Mouse (Mus musculus) embryo, embryonic 9.5 days (tissue): ENCODE measurements around the gene Jmjd1c.
"Not testable (repeated sequence)": the region's sequence is repeated elsewhere in the genome, so short reads cannot be mapped to it uniquely, and the experiment has no call there.

ENCODE experiments used
- DNase-seq: peaks from one replicate; pipeline ENCODE4 v3.0.0-alpha.2; 2017; ENCODE audit errors: extremely low spot score

Gene Jmjd1c

DNA sequence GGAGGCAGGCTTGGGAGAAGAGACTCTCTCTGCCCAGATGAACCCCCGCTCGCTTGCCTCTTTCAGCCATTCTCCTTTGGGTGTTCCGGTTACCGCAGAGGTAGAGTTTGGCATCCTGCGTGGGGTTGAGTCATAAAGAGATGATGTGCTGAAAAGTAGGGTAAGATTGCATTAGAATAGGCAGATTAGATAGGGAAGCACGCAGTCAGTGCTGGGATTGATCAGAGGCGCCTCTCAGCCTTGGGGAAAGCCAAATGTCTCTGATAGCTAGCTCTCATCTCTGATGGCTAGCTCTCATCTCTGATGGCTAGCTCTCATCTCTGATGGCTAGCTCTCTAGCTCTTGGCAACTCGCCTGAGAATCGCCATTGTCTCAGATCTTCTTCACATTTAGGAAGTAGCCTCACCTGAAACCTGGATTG lies 4.9 kb downstream of the Jmjd1c start:
- DNase-seq, result no peak

DNA sequence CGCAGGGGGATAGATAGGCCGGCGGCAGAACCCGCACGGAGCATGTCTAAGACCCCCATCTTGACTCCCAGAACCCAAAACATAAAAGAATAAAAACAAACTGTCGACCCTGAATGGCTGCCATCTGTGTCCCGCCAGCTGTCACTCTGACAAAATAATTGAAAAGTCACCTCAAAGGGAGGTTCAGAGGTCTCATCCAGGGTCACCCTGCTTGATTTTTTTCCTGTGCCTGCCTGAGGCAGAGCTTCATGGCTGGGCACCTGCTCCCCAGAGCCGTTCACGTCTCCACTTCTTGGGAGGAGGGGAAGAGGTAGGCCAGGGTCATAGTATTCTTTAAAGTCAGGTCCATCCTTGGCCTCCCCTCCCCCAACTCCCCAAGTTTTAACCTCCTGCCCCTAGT lies 8.6 kb downstream of the Jmjd1c start:
- DNase-seq, result peak; percentile 49

GRCm38 (mm10) chr10:67105331-67106217 lies 9.6 kb downstream of the Jmjd1c start:
- no peak for DNase-seq

DNA sequence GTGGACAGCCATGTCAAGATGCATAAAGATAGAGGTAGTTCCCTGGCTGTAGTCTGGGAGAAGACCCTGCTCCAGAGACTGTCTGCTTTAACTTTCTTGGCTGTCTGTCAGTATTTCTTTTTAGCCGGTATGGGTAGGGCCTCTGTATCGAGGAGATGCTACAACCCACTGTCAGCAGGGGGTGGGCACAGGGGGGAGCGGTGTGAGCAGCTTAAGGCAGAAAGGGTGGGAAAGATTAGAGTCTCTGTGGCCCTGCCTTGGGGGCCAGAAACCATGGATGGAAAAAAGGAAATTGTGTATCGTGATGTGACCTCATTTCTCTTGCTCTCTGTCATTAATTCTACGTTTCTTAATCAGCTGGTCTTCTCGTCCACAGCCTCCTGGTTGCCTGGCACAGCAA lies 10.5 kb downstream of the Jmjd1c start:
- DNase-seq, result no peak

GRCm38 (mm10) chr10:67107017-67107761 lies 11.3 kb downstream of the Jmjd1c start:
- DNase-seq, result no peak

DNA sequence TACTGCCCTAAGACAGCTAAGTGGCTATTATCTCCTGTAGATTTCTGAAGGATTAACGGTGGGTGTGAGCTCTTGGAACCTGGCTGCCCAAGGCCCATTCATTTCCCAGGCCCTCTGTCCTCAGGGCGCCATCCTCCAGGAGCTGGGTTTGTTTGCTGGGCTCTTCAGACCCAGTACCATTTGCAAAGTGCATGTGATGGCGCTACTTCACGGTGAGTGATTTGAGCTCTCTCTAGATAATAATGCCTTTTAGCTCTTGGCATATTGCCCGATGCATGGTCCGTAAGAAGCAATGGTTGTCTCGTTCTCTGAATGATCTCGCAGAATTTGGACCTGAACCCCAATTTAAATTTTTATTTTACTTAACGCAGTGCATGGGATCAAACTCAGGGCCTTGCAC lies 12.2 kb downstream of the Jmjd1c start:
- DNase-seq, result no peak

DNA sequence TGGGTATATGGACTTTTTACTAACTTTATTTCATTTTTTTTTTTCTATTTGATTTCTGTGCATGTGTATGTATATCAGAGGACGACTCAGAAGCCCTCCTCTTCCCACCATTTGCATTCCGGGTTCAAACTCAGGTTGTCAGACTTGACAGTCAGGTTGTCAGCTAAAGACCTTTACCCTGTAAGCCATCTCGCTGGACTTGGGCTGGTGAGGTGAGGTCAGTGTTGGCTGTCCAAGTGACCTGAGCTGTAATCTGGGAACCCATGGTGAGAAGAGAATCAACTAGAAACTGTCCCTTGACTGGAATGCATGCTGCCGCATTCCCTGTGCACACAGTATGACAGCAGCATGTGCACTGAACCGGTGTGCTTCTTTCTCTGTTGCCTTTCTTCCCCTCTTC lies 13.7 kb downstream of the Jmjd1c start:
- no peak for DNase-seq

DNA sequence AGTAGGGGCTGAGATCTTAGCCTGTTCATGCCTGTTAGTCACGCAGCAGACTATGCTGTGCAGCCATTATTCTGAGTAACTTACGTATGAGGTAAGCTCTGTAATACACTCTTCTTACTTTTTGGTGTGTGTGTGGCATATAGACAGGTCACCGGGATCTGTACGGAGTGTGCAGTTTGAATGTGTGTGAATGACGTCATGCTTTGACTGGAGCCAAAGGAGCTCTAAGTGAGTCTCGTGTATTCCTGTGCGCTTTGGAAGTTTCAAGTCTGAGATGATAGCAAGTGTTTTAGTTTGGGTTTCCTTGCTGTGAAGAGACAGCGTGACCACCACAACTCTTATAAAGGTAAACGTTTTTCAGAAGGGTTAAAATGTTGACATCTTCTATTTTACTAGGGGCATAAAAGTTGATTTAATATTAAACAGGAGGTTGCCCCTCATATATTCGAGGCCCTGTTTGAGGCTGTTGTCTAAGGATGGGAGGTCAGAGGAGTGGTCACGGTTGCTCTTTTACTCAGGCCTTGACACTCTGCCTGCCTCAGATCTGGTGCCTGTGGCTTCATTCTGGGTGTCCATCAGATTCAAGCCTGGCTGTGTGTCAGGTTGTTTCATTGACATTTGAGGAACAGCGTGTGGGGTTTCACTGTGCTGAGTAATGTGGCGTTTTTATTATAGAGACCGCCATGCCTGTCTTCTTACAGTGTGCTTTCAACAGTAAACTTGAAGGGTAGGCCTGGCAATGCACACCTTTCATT lies 15.3 kb downstream of the Jmjd1c start:
- DNase-seq, result no peak

DNA sequence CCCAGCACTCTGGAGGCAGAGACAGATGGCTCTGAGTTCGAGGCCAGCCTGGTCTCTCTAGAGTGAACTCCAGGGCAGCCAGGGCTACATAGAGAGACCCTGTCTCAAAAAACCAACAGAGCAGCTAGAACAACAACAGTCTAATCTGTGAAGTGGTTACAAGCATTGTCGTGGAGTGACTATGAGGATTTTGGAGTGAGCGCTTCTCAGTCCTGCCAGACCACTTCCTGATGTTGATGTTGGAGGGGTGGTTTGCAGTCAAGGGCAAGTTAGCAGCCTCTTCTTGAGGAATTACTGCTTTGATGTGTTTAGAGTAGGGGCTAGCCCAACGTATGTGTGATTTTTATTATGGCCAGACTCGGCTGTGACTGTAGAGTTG lies 15.9 kb downstream of the Jmjd1c start:
- DNase-seq, result no peak

- DNase-seq, result not testable (repeated sequence)
Observed at GRCm38 (mm10) chr10:67112967-67113366, 17.0 kb downstream of the Jmjd1c start.

GRCm38 (mm10) chr10:67113833-67114232 lies 17.9 kb downstream of the Jmjd1c start:
- no peak for DNase-seq

DNA sequence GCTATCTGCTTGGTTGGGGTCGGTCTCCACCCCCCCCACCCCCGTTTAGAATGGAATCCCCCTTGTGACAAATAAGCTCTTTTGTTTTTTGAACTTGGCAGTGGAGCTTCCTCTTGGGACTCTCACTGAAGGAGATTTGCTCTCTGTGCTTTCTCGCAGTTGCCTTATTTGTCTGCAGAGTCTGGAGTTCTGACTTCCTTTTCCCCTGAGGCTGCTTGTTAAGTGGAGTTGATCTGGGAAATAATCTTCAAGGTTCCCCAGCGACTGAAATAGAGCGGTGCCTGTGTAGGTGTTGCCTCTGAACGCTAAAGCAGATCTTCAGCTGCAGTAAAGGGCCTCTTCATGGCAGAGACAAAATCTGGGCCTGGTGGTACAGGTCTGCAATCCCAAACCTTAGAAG lies 19.2 kb downstream of the Jmjd1c start:
- no peak for DNase-seq

DNA sequence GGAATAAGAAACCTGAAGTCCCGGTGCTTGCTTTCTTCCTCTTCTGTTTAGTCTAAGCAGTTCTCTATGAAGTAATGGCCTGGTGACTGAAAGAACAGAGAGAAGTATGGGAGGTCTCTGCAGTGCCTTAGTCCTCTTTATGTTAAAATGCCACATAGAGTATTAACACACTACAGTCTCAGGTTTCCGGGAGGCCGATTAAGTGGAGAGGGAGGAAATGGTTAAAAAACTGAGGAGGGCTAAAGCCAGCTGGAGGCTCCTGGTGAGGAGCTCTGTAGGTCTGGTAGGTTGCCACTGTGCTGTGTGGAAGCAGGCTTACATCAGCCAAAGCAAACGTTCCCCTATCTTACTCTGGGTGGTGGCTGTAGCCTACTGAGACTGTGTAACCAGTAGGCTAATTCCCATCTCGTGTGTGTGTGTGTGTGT lies 19.8 kb downstream of the Jmjd1c start:
- no peak for DNase-seq

DNA sequence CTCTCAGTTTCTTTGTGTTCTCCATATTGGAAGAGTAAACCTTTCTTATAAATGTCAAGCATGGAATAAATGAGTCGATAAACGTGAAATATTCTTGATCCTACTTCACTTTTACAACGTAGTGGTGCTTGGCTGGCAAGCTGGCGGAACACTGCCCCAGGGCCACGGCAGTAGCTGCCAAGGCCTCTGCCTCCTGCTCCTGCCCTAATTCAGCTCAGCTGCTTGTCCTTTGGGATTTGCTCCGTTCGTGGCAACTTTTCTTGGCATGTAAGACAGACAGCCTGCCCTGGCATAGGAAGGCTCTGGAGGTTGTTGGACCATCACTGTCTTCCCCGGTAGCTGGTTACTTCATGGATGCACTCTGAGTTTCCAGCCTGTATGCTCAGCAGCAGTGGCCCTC lies 20.3 kb downstream of the Jmjd1c start:
- DNase-seq, result no peak

- DNase-seq, result no peak
Observed at GRCm38 (mm10) chr10:67119291-67119690, 23.4 kb downstream of the Jmjd1c start.

DNA sequence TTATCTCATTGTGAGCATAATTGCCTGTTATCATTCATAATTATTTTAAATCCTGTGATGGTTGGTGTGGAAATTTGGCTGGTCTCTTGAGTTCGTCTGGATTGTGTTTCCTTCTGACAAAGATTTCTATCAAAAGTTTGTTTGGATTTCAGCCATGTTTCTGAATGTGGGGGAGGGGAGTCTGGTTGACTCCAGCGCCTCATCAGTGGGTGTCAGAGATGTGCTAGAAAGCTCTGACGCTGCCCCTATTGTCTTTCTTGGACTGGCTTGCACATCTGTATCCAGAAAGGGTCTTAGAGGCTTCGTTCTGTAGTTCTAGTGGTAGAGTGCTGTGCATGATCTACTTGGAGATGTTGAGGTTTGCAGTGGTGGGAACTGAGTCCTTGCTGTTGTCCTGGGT lies 24.3 kb downstream of the Jmjd1c start:
- DNase-seq, result no peak

GRCm38 (mm10) chr10:67120640-67121039 lies 24.7 kb downstream of the Jmjd1c start:
- no peak for DNase-seq

- DNase-seq, result no peak
Observed at GRCm38 (mm10) chr10:67123756-67124155, 27.8 kb downstream of the Jmjd1c start.

GRCm38 (mm10) chr10:67124156-67124555 lies 28.2 kb downstream of the Jmjd1c start:
- DNase-seq, result no peak

DNA sequence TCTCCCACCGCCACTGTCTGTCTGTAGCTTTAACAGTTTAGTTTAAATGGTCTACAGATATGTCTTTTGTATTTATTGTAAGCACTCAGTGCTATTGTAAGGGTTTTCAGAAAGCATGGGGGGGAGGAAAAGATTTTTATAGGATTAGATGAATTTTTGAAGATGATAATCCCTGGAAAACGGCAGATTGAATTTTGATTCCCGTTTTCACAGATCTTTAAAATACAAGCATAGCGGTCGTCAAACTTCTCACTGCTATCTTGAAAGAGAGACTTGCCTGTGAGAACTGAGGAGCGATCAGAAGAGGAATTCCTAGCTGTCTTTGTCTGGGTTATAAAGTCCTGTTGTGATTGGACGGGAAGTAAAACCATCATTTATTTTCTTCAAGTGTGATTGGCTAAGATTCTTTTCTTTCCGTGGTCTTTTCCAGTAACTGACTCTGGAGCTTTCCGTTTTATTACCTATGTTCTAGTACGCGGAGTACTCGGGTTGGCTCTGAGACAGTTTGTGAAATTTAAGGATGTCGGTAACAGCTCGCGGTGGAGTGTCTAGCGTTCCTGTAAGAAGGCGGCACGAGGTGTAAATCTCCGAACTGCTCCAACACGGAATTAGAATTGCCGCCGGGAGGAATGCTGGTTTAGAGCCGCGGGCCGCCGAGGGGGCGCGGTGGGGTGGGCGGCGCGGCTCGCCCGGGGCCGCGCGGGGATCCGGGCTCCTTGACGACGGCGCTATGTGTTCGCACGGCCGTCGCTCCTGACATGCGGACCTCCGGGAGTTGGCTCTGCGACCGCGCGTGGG lies 30.3 kb downstream of the Jmjd1c start:
- DNase-seq, result peak; percentile 65
